Mouse (Mus musculus) intestine, postnatal 0 days (tissue): ENCODE data around the gene Glrx. TPM values are rescaled to one million over a fixed set of nuclear protein-coding genes. Genes with fewer than 3 reads are reported as not detected.
A peak's percentile ranks its signal among the peaks of the same experiment; 100 is the strongest.

Experiments
- ATAC-seq: fragments of 200-750 bp; cut with Nextera tagmentation; 2 replicates; pipeline ENCODE4 v1.8.0; 2017; ENCODE audit warnings: mild to moderate bottlenecking, moderate TSS enrichment, moderate library complexity
- H3K27ac ChIP-seq: fragments of 300-500 bp; sonication (generic); 2 replicates; pipeline ENCODE4 v1.5.1; 2014; ENCODE audit warnings: mild to moderate bottlenecking, low read depth, low read length, moderate library complexity
- H3K27me3 ChIP-seq: fragments of 300-500 bp; sonication (generic); replicated peaks from 2 replicates; pipeline ENCODE4 v1.6.1; 2014; ENCODE audit warnings: low read length, mixed read lengths; ENCODE audit not compliant: control insufficient read depth, insufficient read depth
- H3K36me3 ChIP-seq: fragments of 300-500 bp; sonication (generic); 2 replicates; pipeline ENCODE4 v1.6.1; 2014; ENCODE audit warnings: mild to moderate bottlenecking, moderate library complexity; ENCODE audit not compliant: control insufficient read depth, insufficient read depth
- H3K4me1 ChIP-seq: fragments of 300-500 bp; sonication (generic); replicated peaks from 2 replicates; pipeline ENCODE4 v1.6.1; 2014; ENCODE audit warnings: antibody characterized with exemption, low read length, mixed read lengths; ENCODE audit not compliant: control insufficient read depth, insufficient read depth
- H3K4me2 ChIP-seq: fragments of 300-500 bp; sonication (generic); replicated peaks from 2 replicates; pipeline ENCODE4 v1.6.1; 2014; ENCODE audit warnings: low read depth, mild to moderate bottlenecking, moderate library complexity
- H3K4me3 ChIP-seq: fragments of 300-500 bp; sonication (generic); 2 replicates; pipeline ENCODE4 v1.5.1; 2014; ENCODE audit warnings: low read depth, low read length
- H3K9ac ChIP-seq: fragments of 300-500 bp; sonication (generic); 2 replicates; pipeline ENCODE4 v1.6.1; 2014; ENCODE audit warnings: mild to moderate bottlenecking, low read depth, low read length
- H3K9me3 ChIP-seq: fragments of 300-500 bp; sonication (generic); 2 replicates; pipeline ENCODE4 v1.6.1; 2016; ENCODE audit warnings: mixed run types; ENCODE audit not compliant: control insufficient read depth
- CTCF ChIP-seq: sonication (generic); IDR thresholded peaks from 2 replicates; pipeline ENCODE4 v1.5.1; 2016; ENCODE audit warnings: low read depth, mild to moderate bottlenecking, control low read depth, antibody characterized with exemption, moderate library complexity
- WGBS: fragments of 180-500 bp; shearing (Covaris S2); extraction: QIAGEN DNeasy Blood & Tissue Kit; methylation state at CpG from one replicate; pipeline ENCODE4 v1.1.7; 2014; 5-methylcytosine and 5-hydroxymethylcytosine counted together
- polyA plus RNA-seq: library from polyadenylated mRNA; unstranded; fragments of >200 nt; fragmentation: Nextera tagmentation; extraction: Ambion mirVana; gene quantifications from 2 replicates; pipeline ENCODE4 v1.2.1, GENCODE M21; 2015

The Glrx gene
- polyA plus RNA-seq, 1 experiment from 2014 or later, result 609 TPM

GRCm38 (mm10) chr13:75843993-75844683 lies 4.5 kb downstream of the Glrx start:
- Histone ChIP-seq H3K9ac (no peak overlapping the region), H3K9me3 (no peaks in the 10 kb centered on the region), H3K4me3 (no peak overlapping the region), H3K36me3 (peaks cover 18% of the 10 kb centered on the region), H3K27me3 (no peaks in the 10 kb centered on the region), H3K4me2 (peak overlapping the region; percentile 66), H3K4me1 (peaks cover 10% of the 10 kb centered on the region; the same call in 1 of the 2 replicates), H3K27ac (peak overlapping the region; percentile 83)
- 30% methylated on average over 8 of the region's 8 CpGs for WGBS
- no peak for TF ChIP-seq CTCF
- peak; percentile 31 for ATAC-seq

GRCm38 (mm10) chr13:75844833-75845518 lies 5.3 kb downstream of the Glrx start:
- no peak for ATAC-seq
- H3K27ac ChIP-seq, result peak overlapping the region; percentile 83
- no peaks in the 10 kb centered on the region for H3K9me3 ChIP-seq
- 83% methylated on average over 2 of the region's 2 CpGs for WGBS
- H3K36me3 ChIP-seq, result peaks cover 18% of the 10 kb centered on the region
- H3K27me3 ChIP-seq, result no peaks in the 10 kb centered on the region
- no peak overlapping the region for H3K4me3 ChIP-seq
- H3K9ac ChIP-seq, result no peak overlapping the region
- peak overlapping the region; percentile 66 for H3K4me2 ChIP-seq
- H3K4me1 ChIP-seq, result 0 out of 2 replicates have a peak, but pooled peaks cover 5% of the 10 kb centered on the region
- no peak for TF ChIP-seq CTCF

GRCm38 (mm10) chr13:75845519-75846166 lies 6.0 kb downstream of the Glrx start:
- ATAC-seq, result peak; percentile 39
- Histone ChIP-seq H3K27me3 (no peaks in the 10 kb centered on the region), H3K4me1 (0 out of 2 replicates have a peak, but pooled peaks cover 5% of the 10 kb centered on the region), H3K9me3 (no peaks in the 10 kb centered on the region), H3K9ac (no peak overlapping the region), H3K4me3 (no peak overlapping the region), H3K36me3 (peaks cover 18% of the 10 kb centered on the region), H3K27ac (peak overlapping the region; percentile 3), H3K4me2 (peak overlapping the region; percentile 21; the same call in 1 of the 2 replicates)
- WGBS, result 43% methylated on average over 4 of the region's 4 CpGs
- TF ChIP-seq CTCF, result no peak

- no peak for ATAC-seq
- Histone ChIP-seq H3K36me3 (peaks cover 26% of the 10 kb centered on the region), H3K4me1 (0 out of 2 replicates have a peak, but pooled peaks cover 5% of the 10 kb centered on the region), H3K9me3 (no peaks in the 10 kb centered on the region), H3K4me3 (no peak overlapping the region), H3K27me3 (no peaks in the 10 kb centered on the region), H3K9ac (no peak overlapping the region), H3K4me2 (no peak overlapping the region), H3K27ac (no peak overlapping the region)
- WGBS, result 84% methylated on average over 6 of the region's 6 CpGs
- no peak for TF ChIP-seq CTCF
These were observed 7.4 kb downstream of the Glrx start for GRCm38 (mm10) chr13:75847027-75847426.

GRCm38 (mm10) chr13:75852027-75852426 lies 12.4 kb downstream of the Glrx start:
- Histone ChIP-seq H3K9me3 (no peaks in the 10 kb centered on the region), H3K27ac (no peak overlapping the region), H3K27me3 (no peaks in the 10 kb centered on the region), H3K36me3 (peaks cover 26% of the 10 kb centered on the region), H3K4me3 (no peak overlapping the region), H3K4me1 (no peaks in the 10 kb centered on the region), H3K4me2 (no peak overlapping the region), H3K9ac (no peak overlapping the region)
- no peak for TF ChIP-seq CTCF
- no peak for ATAC-seq
- 83% methylated on average over 4 of the region's 4 CpGs for WGBS

- Histone ChIP-seq H3K4me2 (no peak overlapping the region), H3K4me3 (no peak overlapping the region), H3K36me3 (peaks cover 15% of the 10 kb centered on the region), H3K9ac (no peak overlapping the region), H3K27ac (no peak overlapping the region), H3K9me3 (no peaks in the 10 kb centered on the region), H3K27me3 (no peaks in the 10 kb centered on the region), H3K4me1 (no peaks in the 10 kb centered on the region)
- no peak for ATAC-seq
- no peak for TF ChIP-seq CTCF
- WGBS, result 94% methylated on average over 3 of the region's 3 CpGs
These were observed 13.4 kb downstream of the Glrx start for GRCm38 (mm10) chr13:75853118-75853517.
